Mouse (Mus musculus) lung, postnatal 36 days (tissue): Measurements from ENCODE around the gene Dock10.
"Not testable (repeated sequence)": the region's sequence is repeated elsewhere in the genome, so short reads cannot be mapped to it uniquely, and the experiment has no call there.

Experiments used
- DNase-seq: peaks from one replicate; pipeline ENCODE4 v3.0.0; 2022; ENCODE audit warnings: mixed read lengths

Dock10 gene

GRCm38 (mm10) chr1:80757977-80758797, at the start of gene Dock10:
Gene Dock10, minus strand, starts transcription at chr1:80758527.
- peak; percentile 44 for DNase-seq

- DNase-seq, result no peak
Observed at GRCm38 (mm10) chr1:80806835-80807398, 48.6 kb upstream of the Dock10 start.

DNA sequence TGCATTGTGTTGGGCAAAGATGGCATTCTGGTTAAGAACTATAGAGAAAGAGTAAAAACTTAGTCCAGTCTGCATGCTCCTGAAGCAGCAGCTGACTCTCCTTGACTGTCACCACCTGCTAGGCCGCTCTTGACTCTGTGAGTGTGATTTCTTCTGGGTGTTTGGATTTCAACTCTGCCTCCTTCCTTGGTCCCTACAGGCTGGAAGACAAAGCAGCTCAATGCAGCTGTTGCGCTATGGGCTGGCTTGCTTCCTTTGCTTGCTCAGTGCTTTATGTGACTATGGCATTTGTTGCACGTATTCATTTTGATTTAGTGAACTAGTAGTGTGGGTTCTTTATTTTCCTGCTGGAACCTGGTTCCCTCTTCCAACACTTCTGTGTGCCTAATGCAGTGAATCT, 43.7 kb upstream of the Dock10 start:
- DNase-seq, result no peak

DNA sequence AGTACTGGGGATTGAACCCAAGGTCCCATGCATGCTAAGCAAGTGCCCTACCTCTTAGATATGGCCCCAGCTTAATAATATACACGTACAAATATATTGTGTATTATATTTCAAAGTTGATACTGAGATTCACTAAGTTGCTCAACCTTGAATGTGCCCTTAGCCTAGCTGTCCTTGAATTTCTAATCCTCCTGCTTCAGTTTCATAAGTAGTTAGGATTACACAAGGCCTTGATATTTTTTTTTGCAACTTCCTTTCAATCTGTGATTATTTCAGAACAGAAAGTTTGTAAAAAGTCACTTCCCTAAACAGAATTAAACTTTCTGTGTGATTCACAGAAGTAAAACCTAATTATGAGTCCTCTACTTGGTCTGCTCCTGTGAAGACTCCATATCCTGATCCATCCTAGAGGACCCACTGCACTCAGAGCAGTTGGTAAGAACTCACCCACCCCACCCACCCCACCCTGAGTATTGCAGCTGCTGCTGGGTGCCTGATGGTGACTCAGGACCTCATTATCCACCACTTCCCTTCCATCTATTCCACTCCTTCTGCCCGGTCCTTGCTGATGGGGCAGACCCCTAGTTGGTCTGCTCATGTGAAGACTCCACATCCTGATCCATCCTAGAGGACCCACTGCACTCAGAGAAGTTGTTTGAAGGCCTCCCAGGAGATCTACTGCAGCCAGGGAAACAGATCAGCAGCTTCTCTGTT, 26.9 kb upstream of the Dock10 start:
- DNase-seq, result no peak

GRCm38 (mm10) chr1:80784155-80784554, 25.8 kb upstream of the Dock10 start:
- DNase-seq, result no peak

- no peak for DNase-seq
Observed at GRCm38 (mm10) chr1:80765504-80765903, 7.2 kb upstream of the Dock10 start.

- DNase-seq, result no peak
Observed at GRCm38 (mm10) chr1:80763042-80763950, 5.0 kb upstream of the Dock10 start.

DNA sequence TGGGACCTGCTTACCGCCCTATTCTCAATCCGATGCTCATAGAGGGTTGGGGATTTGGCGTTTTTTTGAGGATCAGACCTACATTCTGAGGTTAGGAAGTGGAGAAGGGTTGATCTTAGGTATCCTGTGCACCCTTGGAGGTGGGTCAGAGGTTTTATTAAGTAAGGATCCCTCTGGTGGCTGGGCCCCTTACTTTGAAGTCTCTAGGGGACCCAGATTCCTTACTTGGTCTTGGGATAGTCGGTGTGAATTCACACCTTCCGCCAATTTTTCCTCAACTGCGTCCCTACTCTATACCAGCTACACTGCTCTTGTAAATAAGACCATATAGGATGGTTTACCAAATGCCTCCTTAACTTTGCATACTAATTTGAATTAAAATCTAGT, 464 bp upstream of the Dock10 start:
- no peak for DNase-seq

DNA sequence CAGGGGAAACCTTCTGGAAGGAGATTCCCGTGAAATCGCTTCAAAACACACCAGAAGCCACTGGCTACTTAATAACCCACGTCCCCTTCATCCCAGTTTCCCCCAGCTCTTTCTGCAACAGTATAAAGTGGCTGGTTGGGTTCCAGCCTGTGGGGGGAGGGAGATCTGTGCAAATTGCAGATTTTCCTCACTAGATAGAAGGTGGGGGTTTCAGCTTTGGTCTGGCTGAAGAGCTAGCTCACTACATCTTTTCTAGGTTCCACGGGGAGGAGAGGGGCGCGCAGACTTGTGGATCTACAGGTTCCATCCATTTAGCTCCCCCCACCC, 714 bp downstream of the Dock10 start:
- DNase-seq, result no peak

DNA sequence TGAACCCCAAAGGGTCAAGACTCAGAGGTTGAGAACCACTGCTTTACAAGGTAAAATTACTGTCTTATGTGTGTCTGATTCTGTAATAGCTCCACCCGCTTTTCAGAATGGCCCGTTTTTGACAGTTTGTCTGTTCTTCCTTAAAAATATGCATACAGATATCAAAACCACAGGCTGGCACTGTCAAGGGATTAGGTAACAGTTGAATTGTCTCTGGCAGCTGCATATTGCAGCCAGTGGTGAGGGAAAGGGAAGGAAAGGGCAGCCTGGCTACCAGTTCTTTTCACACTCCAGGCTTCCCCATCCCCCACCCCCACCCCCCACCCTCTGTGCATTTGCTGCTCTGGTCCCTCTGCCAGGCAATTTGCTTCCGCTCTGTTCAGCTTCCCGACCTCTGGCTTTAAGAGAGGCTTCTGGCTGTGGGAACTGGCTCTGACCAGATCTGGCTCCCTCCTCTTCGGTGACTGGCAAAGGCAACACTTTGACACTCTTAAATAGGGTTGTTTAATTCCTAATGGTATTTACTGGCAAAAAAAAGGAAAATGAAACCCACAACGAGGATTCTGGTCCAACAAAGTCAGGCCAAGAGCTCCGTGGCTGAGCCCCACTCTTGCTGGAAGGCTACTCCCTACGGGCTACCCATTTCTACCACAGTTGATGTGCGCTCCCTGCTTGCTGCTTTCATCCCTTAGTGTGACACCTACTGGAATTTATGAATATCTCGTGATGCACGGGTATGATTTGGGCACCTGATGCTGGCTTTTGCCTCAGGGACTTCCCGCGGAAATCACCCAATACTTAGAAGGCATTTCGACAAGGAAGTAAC, 1.3 kb downstream of the Dock10 start:
- DNase-seq, result peak; percentile 52

- no peak for DNase-seq
Observed at GRCm38 (mm10) chr1:80756060-80756439, 2.3 kb downstream of the Dock10 start.

DNA sequence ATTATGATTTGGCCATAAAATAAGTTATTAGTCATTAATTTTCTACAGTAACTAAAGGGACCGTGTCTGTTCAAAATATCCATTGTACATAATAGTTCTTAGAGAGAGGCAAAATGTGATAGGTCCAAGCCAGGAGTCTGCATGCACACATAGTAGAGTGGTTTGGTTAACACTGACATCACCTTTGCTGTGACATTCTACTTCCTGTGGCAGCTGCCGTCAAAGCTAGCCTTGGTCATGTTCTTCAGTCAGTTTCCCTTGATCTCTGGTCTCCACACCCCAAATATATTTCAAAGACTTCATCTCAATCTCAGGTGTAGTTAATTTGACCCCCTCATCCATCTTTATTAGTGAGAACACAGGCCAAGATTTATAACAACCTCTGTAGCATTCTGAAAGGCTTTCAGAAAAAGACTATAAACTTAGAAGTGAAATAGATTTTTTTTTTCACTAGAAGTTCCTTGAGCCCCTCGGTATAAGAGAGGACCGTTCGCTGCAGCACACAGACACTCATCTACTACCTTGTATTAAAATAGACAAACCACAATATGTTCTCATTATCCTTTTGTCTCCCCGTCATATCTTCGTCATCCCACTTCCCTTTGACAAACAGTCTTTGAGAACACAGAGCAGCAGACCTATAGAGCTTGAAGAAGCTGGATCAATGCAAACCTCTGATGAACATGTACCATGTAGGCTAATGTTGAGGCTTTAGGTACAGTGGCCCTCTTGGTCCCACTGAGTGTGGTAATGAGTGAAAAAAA, 2.8 kb downstream of the Dock10 start:
- no peak for DNase-seq

- DNase-seq, result not testable (repeated sequence)
Observed at GRCm38 (mm10) chr1:80749122-80749521, 9.2 kb downstream of the Dock10 start.

GRCm38 (mm10) chr1:80746691-80747463, 11.4 kb downstream of the Dock10 start:
- DNase-seq, result no peak

DNA sequence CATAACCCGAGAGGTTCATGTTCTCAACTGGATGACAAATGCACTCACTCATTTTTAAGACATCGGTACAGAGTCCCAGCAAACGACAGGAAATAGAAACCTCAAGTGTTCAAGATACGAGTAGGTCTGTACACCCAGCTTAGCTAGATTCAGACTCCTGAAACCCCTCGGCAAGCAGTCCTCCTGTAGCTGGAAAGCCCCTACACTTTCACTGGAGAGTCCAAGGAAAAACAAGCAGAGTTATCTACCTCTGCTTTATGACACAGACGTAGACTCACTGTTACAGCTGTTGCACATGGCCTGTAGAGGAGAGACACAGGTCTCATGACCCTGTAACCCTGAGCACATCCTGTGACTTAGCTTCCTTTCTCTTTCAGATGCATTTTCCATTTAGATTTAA, 12.1 kb downstream of the Dock10 start:
- no peak for DNase-seq

- DNase-seq, result no peak
Observed at GRCm38 (mm10) chr1:80739472-80739871, 18.9 kb downstream of the Dock10 start.

- no peak for DNase-seq
Observed at GRCm38 (mm10) chr1:80737812-80738391, 20.4 kb downstream of the Dock10 start.

- no peak for DNase-seq
Observed at GRCm38 (mm10) chr1:80730582-80730981, 27.7 kb downstream of the Dock10 start.

DNA sequence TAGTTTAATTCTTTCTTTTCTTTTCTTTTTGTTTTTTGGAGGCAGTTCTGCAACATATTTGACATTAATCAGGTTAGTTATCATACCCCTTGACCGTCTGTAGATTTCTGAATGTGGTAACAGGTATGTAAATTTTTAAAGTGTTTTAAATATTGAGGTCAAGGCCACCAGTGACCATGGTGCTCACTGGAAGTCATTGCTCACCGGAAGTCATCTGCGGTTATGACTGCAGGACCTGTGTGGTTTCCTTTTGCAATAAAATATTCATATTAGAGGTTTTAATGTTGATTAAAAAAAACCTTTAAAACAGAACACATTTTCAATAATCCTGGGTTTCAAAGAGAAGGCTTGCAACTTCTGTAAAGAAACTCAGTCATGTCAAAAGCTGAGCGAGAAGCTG, 28.2 kb downstream of the Dock10 start:
- DNase-seq, result no peak

DNA sequence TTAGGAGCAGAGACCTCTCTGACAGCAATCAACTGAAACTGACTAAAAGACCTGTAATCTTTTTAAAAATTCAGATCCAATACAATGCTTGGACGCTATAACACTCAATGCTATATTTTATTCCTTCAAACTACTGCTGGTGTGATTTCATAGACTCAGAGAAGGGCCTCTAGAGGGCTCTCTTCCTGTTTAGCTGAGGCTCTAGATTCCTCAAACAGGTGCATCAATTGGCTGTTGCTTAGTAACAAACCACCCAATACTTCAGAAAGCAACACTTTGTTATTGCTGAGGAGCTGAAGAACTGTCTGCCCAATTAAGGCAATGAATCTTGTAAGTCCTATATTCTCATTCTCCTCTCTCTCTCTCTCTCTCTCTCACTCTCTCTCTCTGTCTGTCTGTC, 30.1 kb downstream of the Dock10 start:
- peak; percentile 32 for DNase-seq
